Mouse (Mus musculus) stomach, postnatal 0 days (tissue): ENCODE data around the gene Magi1. TPM values are rescaled to one million over a fixed set of nuclear protein-coding genes. Genes with fewer than 3 reads are reported as not detected.

ENCODE experiments used
- ATAC-seq: fragments of 200-750 bp; cut with Nextera tagmentation; 2 replicates; pipeline ENCODE4 v1.8.0; 2017; ENCODE audit not compliant: low FRiP score, low TSS enrichment
- DNase-seq: peaks from one replicate; pipeline ENCODE4 v3.0.0-alpha.2; 2016; ENCODE audit warnings: low spot score
- H3K27ac ChIP-seq: fragments of 300-500 bp; sonication (generic); replicated peaks from 2 replicates; pipeline ENCODE4 v1.5.1; 2014; ENCODE audit warnings: mild to moderate bottlenecking, control low read depth
- H3K27me3 ChIP-seq: fragments of 300-500 bp; sonication (generic); 2 replicates; pipeline ENCODE4 v1.6.1; 2014; ENCODE audit warnings: low read length; ENCODE audit not compliant: control insufficient read depth, insufficient read depth
- H3K36me3 ChIP-seq: fragments of 300-500 bp; sonication (generic); 2 replicates; pipeline ENCODE4 v1.6.1; 2014; ENCODE audit warnings: low read length, mixed read lengths; ENCODE audit not compliant: control insufficient read depth, insufficient read depth
- H3K4me1 ChIP-seq: fragments of 300-500 bp; sonication (generic); replicated peaks from 2 replicates; pipeline ENCODE4 v1.6.1; 2014; ENCODE audit warnings: antibody characterized with exemption; ENCODE audit not compliant: control insufficient read depth, insufficient read depth
- H3K4me2 ChIP-seq: fragments of 300-500 bp; sonication (generic); replicated peaks from 2 replicates; pipeline ENCODE4 v1.6.1; 2014; ENCODE audit warnings: low read depth, mild to moderate bottlenecking, control low read depth, moderate library complexity
- H3K4me3 ChIP-seq: fragments of 300-500 bp; sonication (generic); 2 replicates; pipeline ENCODE4 v1.5.1; 2014; ENCODE audit warnings: low read depth, low read length, control low read depth
- H3K9ac ChIP-seq: fragments of 300-500 bp; sonication (generic); 2 replicates; pipeline ENCODE4 v1.6.1; 2014; ENCODE audit warnings: mild to moderate bottlenecking, low read length, control low read depth, mixed read lengths
- H3K9me3 ChIP-seq: fragments of 300-500 bp; sonication (generic); 2 replicates; pipeline ENCODE4 v1.6.1; 2016; ENCODE audit warnings: low read length; ENCODE audit not compliant: control insufficient read depth
- CTCF ChIP-seq: IDR thresholded peaks from 2 replicates; pipeline ENCODE4 v1.5.1; 2016; ENCODE audit warnings: antibody characterized with exemption, low read depth, mild to moderate bottlenecking, moderate library complexity
- EP300 ChIP-seq: optimal IDR thresholded peaks from 2 replicates; pipeline ENCODE3; 2016; ENCODE audit warnings: antibody characterized with exemption
- WGBS: fragments of 180-500 bp; shearing (Covaris S2); extraction: QIAGEN DNeasy Blood & Tissue Kit; methylation state at CpG from one replicate; pipeline ENCODE4 v1.1.7; 2014; 5-methylcytosine and 5-hydroxymethylcytosine counted together
- polyA plus RNA-seq: library from polyadenylated mRNA; unstranded; fragments of >200 nt; fragmentation: Nextera tagmentation; extraction: Ambion mirVana; gene quantifications from 2 replicates; pipeline ENCODE4 v1.2.1, GENCODE M21; 2015

Magi1 gene
- polyA plus RNA-seq, 1 experiment from 2014 or later, result 4.4 TPM

GRCm38 (mm10) chr6:94256982-94257830 is 26.5 kb downstream of the Magi1 start:
- no peak for DNase-seq
- Histone ChIP-seq H3K36me3 (no peaks in the 10 kb centered on the region), H3K4me3 (no peak overlapping the region), H3K4me2 (0 out of 2 replicates have a peak overlapping the region, but pooled peaks have one; percentile 5), H3K27ac (peak overlapping the region; percentile 79), H3K9me3 (no peaks in the 10 kb centered on the region), H3K9ac (no peak overlapping the region), H3K4me1 (peaks cover 13% of the 10 kb centered on the region; the same call in 1 of the 2 replicates), H3K27me3 (no peaks in the 10 kb centered on the region)
- 34% methylated on average over 12 of the region's 12 CpGs for WGBS
- ATAC-seq, result peak; percentile 56; the same call in 1 of the 2 replicates
- TF ChIP-seq CTCF (no peak), EP300 (no peak)

- ATAC-seq, result peak; percentile 33; the same call in 1 of the 2 replicates
- Histone ChIP-seq H3K27me3 (no peaks in the 10 kb centered on the region), H3K9ac (no peak overlapping the region), H3K4me2 (no peak overlapping the region), H3K27ac (no peak overlapping the region), H3K9me3 (no peaks in the 10 kb centered on the region), H3K36me3 (no peaks in the 10 kb centered on the region), H3K4me1 (peaks cover 15% of the 10 kb centered on the region), H3K4me3 (no peak overlapping the region)
- 73% methylated on average over 8 of the region's 8 CpGs for WGBS
- no peak for DNase-seq
- no peak for TF ChIP-seq CTCF
- no peak for TF ChIP-seq EP300
These were observed 29.8 kb downstream of the Magi1 start for GRCm38 (mm10) chr6:94253943-94254342.

GRCm38 (mm10) chr6:94251358-94251945 is 32.3 kb downstream of the Magi1 start:
- H3K4me1 ChIP-seq, result peaks cover 9% of the 10 kb centered on the region
- no peak for ATAC-seq

GRCm38 (mm10) chr6:94249286-94249790 is 34.4 kb downstream of the Magi1 start:
- no peaks in the 10 kb centered on the region for H3K36me3 ChIP-seq
- H3K27me3 ChIP-seq, result no peaks in the 10 kb centered on the region
- WGBS, result 81% methylated on average over 9 of the region's 9 CpGs
- H3K4me2 ChIP-seq, result no peak overlapping the region
- DNase-seq (no peak), ATAC-seq (no peak)
- H3K9ac ChIP-seq, result no peak overlapping the region
- no peak overlapping the region for H3K4me3 ChIP-seq
- H3K27ac ChIP-seq, result no peak overlapping the region
- TF ChIP-seq EP300 (no peak), CTCF (no peak)
- H3K9me3 ChIP-seq, result no peaks in the 10 kb centered on the region
- H3K4me1 ChIP-seq, result peaks cover 2% of the 10 kb centered on the region; the same call in 1 of the 2 replicates

More at GRCm38 (mm10) chr6:94251358-94251945, 32.3 kb downstream of the Magi1 start:
- Histone ChIP-seq H3K4me2 (no peak overlapping the region), H3K36me3 (no peaks in the 10 kb centered on the region), H3K9ac (no peak overlapping the region), H3K4me3 (no peak overlapping the region), H3K27ac (no peak overlapping the region), H3K9me3 (no peaks in the 10 kb centered on the region), H3K27me3 (no peaks in the 10 kb centered on the region)
- TF ChIP-seq EP300, result no peak
- TF ChIP-seq CTCF, result no peak
- 59% methylated on average over 8 of the region's 8 CpGs for WGBS
- no peak for DNase-seq

- H3K27ac ChIP-seq, result peak overlapping the region; percentile 45; the same call in 1 of the 2 replicates
- ATAC-seq, result peak; percentile 96
These were observed 42.5 kb downstream of the Magi1 start for GRCm38 (mm10) chr6:94241251-94241650.

GRCm38 (mm10) chr6:94238643-94239042 is 45.1 kb downstream of the Magi1 start:
- ATAC-seq (no peak), DNase-seq (no peak)
- Histone ChIP-seq H3K4me2 (no peak overlapping the region), H3K27ac (no peak overlapping the region), H3K36me3 (no peaks in the 10 kb centered on the region), H3K4me3 (no peak overlapping the region), H3K9ac (no peak overlapping the region), H3K9me3 (no peaks in the 10 kb centered on the region), H3K4me1 (0 out of 2 replicates have a peak, but pooled peaks cover 5% of the 10 kb centered on the region), H3K27me3 (no peaks in the 10 kb centered on the region)
- 52% methylated on average over 2 of the region's 2 CpGs for WGBS
- no peak for TF ChIP-seq EP300
- TF ChIP-seq CTCF, result no peak

More at GRCm38 (mm10) chr6:94241251-94241650, 42.5 kb downstream of the Magi1 start:
- Histone ChIP-seq H3K4me2 (no peak overlapping the region), H3K9me3 (no peaks in the 10 kb centered on the region), H3K27me3 (no peaks in the 10 kb centered on the region), H3K4me3 (no peak overlapping the region), H3K4me1 (0 out of 2 replicates have a peak, but pooled peaks cover 5% of the 10 kb centered on the region), H3K9ac (no peak overlapping the region), H3K36me3 (no peaks in the 10 kb centered on the region)
- no peak for TF ChIP-seq EP300
- no peak for TF ChIP-seq CTCF
- 59% methylated on average over 6 of the region's 6 CpGs for WGBS
- peak; percentile 72 for DNase-seq
